Mouse (Mus musculus) heart, postnatal 36 days (tissue): Measurements from ENCODE around the gene Clp1. TPM values are rescaled to one million over a fixed set of nuclear protein-coding genes. Genes with fewer than 3 reads are reported as not detected.

Source experiments
- microRNA-seq, 2 experiments: library from miRNA; unstranded; fragments of <30 nt; microRNA quantifications; one replicate each; pipeline ENCODE4 v1.2.0; 2021; ENCODE audit warnings: borderline number of aligned reads in 2 of 2
- total RNA-seq, 2 experiments: library from RNA; stranded (reverse); gene quantifications; 2 replicates each; pipeline ENCODE4 v1.2.3; 2021

Gene Clp1
- total RNA-seq, 2 experiments from 2014 or later = 6.1 to 6.2 TPM

Small RNA genes within 50 kb of the gene (microRNA-seq; reads per million reads assigned to microRNA genes)
- 3,933 to 4,151 reads per million in 2 experiments for gene Mir130a

Other genes starting within 250 kb of the Clp1 start
- gene Ctnnd1, start 76.6 kb downstream of the Clp1 start, total RNA-seq = 10 to 100 TPM; 63.0 to 69.4 TPM
- gene Btbd18, start 68.3 kb downstream of the Clp1 start, total RNA-seq = under 1 TPM in 1 of 2 experiments, not detected in 1; 0.08 TPM
- gene Selenoh, start 56.6 kb downstream of the Clp1 start, total RNA-seq = 10 to 100 TPM; 26.2 to 29.6 TPM
- 1 to 10 TPM; 3.3 to 8.3 TPM for gene Gm28635, start 49.3 kb downstream of the Clp1 start, total RNA-seq
- 10 to 100 TPM; 11.7 to 12.2 TPM for gene Med19, start 48.9 kb downstream of the Clp1 start, total RNA-seq
- 100 to 1,000 TPM; 100 to 134 TPM for gene Tmx2, start 48.2 kb downstream of the Clp1 start, total RNA-seq
- 10 to 100 TPM; 62.4 to 63.4 TPM for gene Zdhhc5, start 12.2 kb downstream of the Clp1 start, total RNA-seq
- 1 to 10 TPM; 1.2 TPM for gene Ypel4, start 6.7 kb upstream of the Clp1 start, total RNA-seq
- 1 to 10 TPM; 1.1 to 1.4 TPM for gene Gm19426, start 16.3 kb upstream of the Clp1 start, total RNA-seq
- 10 to 100 TPM; 81.1 to 84.3 TPM for gene Serping1, start 48.1 kb upstream of the Clp1 start, total RNA-seq
- 10 to 100 TPM; 36.0 to 38.6 TPM for gene Ube2l6, start 71.5 kb upstream of the Clp1 start, total RNA-seq
- not detected for gene Smtnl1, start 95.3 kb upstream of the Clp1 start, total RNA-seq
- 100 to 1,000 TPM; 105 to 106 TPM for gene Timm10, start 99.6 kb upstream of the Clp1 start, total RNA-seq
- 1 to 10 TPM; 2.1 to 2.5 TPM for gene Slc43a1, start 111.5 kb upstream of the Clp1 start, total RNA-seq
- gene Rtn4rl2, start 159.4 kb upstream of the Clp1 start, total RNA-seq = 1 to 10 TPM; 2.6 to 3.2 TPM
- 100 to 1,000 TPM in 1 of 2 experiments, 10 to 100 TPM in 1; 58.7 to 102 TPM for gene Slc43a3, start 209.2 kb upstream of the Clp1 start, total RNA-seq